Mouse (Mus musculus): ENCODE measurements around the gene Ppp4c.

Gene Ppp4c

GRCm38 (mm10) chr7:126749582-126750343, 42.5 kb downstream of the Ppp4c start:
- no peak for DNase-seq

GRCm38 (mm10) chr7:126748824-126749223, 43.5 kb downstream of the Ppp4c start:
- DNase-seq, result no peak

GRCm38 (mm10) chr7:126746798-126747197, 45.5 kb downstream of the Ppp4c start:
- peak in 1 of 2 experiments; percentile 18 for DNase-seq

GRCm38 (mm10) chr7:126746066-126746465, 46.2 kb downstream of the Ppp4c start:
- DNase-seq, result no peak

GRCm38 (mm10) chr7:126741964-126742482, 50.3 kb downstream of the Ppp4c start:
- no peak for DNase-seq

GRCm38 (mm10) chr7:126741452-126741851, 50.8 kb downstream of the Ppp4c start:
- no peak for DNase-seq

- no peak for DNase-seq
These were observed 51.3 kb downstream of the Ppp4c start for GRCm38 (mm10) chr7:126740977-126741376.

GRCm38 (mm10) chr7:126740132-126740735, 52.1 kb downstream of the Ppp4c start:
- no peak for DNase-seq

GRCm38 (mm10) chr7:126739551-126739950, 52.7 kb downstream of the Ppp4c start:
- no peak for DNase-seq

- DNase-seq, result no peak
These were observed 56.2 kb downstream of the Ppp4c start for GRCm38 (mm10) chr7:126736122-126736521.

Measured in thymus, postnatal 36 days (tissue).